Mouse (Mus musculus): Measurements from ENCODE around the gene Gm3839. TPM values are rescaled to one million over a fixed set of nuclear protein-coding genes. Genes with fewer than 3 reads are reported as not detected.

Gene Gm3839
- polyA plus RNA-seq, 1 experiment from 2014 or later = 1.0 TPM

Small RNAs within 50 kb of the gene (microRNA-seq; reads per million reads assigned to microRNA genes)
- not detected for gene Mir5124b

Other genes starting within 250 kb of the Gm3839 start
- gene Fhit, start 194.7 kb downstream of the Gm3839 start, polyA plus RNA-seq (2016; fragmentation: Nextera tagmentation; extraction: Ambion mirVana) = 3.8 and 5.5 TPM in 2 replicates
- gene Ptprg, start 196.8 kb upstream of the Gm3839 start, polyA plus RNA-seq (2016; fragmentation: Nextera tagmentation; extraction: Ambion mirVana) = 55.8 and 63.4 TPM in 2 replicates